Mouse (Mus musculus) c-Kit-negative CD71-positive TER-119-positive erythroid progenitor cells, embryonic 14.5 days (primary cell): Measurements from ENCODE around the gene Ifnlr1.
"Not testable (repeated sequence)": the region's sequence is repeated elsewhere in the genome, so short reads cannot be mapped to it uniquely, and the experiment has no call there.

Experiments
- DNase-seq: peaks from one replicate; pipeline ENCODE4 v3.0.0-alpha.2; 2013; ENCODE audit warnings: low read depth, low spot score

Gene Ifnlr1

DNA sequence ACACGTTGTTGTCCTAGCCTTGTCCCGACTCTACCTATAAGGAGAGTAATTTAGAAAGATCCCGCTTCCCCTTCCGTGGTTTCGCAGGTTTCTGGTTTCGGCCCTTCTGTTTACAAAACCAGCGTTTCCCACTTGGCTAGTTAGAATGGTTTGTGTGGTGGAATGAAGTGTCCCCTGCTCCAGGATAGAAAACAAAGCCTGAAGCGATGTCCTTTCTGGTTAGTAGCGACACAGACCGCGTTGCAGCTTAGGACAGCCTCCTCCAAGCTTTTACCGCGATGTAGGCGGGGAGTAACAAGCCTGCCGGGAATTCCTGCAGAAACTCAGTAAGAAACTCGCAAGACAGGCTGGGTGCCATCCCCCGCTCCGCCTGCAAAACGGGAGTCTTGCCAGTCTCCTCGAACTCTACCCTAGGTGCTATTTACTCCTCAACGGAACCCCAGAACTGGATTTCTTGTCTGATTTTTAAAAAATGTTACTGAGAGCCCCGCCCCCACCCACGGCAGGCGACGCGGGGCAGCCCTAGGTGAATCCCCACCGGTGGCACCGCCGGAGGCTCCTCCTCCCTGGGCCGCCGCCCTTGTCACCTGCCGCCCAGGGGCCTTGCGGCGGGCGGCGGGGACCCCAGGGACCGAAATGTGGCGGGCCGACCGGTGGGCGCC is at the start of gene Ifnlr1:
Gene Ifnlr1 (plus strand): TSS at position 382 of the 662 bp plus-strand sequence.
- DNase-seq: no peak

DNA sequence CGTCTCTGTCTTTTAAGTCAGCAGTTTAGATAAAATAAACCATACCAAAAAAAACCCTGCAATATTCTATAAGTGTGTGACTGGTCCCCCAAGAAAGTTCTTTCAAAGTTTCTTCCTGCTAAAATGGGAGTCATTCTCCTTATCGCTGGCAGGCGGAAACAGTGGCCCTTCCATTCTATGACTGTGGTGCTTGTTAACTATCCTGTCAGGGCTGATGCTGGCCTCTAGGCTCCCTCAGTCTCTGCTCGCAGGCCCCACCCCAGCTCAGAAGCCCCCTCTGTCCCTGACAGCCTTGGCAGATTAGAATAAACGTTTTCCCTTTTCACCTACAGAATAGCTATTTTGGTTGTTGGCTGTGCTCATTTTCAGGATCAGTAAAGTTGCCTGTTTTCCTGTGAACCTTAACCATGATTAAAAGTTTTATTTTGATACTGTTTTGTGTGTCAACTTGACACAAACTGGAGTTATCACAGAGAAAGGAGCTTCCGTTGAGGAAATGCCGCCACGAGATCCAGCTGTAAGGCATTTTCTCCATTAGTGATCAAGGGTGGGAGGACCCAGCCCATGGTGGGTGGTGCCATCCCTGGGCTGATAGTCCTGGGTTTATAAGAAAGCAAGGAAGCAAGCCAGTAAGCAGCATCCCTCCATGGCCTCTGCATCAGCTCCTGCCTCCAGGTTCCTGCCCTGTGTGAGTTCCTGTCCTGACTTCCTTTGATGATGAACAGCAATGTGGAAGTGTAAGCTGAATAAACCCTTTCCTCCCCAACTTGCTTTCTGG is 44.6 kb upstream of the Ifnlr1 start:
- DNase-seq: not testable (repeated sequence)

DNA sequence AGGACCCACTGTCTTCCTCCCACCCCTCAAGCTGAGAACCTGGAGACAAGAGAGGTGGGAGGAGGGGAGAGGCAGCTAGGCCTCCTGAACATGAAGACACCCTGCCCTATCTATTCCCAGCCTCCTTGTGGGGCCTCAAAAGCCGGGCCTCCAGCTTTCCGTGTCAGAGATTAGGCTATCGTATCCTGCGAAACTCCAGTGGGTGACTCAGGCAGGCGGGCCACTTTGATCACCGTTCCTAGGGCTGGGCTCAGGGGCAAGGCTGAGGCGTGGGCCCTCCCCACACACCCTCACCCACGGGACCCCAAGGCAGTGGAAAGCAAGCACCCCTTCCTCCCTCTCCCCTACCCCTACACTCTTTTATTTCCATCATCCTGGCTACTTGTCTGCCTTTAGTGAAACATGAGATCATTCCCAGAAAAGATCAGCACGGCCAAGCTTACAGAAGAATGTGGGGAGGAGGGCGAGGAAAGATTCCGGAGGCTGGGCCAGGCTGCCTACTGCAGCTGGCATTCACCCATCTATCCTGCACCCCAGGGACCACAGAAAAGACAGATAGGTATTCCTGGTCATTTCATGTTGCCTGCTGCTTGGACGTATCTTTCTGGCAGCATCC is 41.0 kb upstream of the Ifnlr1 start:
- DNase-seq: no peak

DNA sequence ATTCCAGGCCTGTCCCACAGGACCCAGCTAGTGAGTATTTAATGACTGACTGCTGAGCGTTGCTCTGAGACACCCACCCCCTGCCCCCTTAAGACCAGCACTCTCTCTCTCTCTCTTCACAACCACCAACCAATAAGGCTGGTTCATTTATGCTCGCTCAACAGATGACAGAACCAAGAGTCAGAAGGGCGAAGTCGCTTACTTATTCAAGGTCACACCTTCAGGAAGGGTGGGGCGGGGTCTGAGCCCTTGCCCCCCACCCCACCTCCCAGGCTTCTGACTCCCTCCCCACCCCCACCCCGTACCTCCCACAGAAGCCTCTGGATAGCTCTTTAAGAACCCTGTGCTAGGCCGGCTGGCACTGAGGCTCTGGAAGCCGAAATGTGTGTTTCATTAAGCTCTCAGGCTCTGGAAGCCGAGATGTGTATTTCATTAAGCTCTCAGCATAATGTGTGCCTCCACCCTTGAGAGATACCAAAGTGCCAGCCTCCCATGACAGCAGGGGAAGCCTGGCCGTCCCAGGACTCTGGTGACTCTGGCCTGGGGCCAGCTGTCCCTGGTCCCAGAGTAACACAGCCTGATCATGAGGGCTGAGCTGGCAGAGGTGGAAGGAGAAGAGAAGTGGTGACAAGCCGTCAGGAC is 33.0 kb upstream of the Ifnlr1 start:
- no peak for DNase-seq

DNA sequence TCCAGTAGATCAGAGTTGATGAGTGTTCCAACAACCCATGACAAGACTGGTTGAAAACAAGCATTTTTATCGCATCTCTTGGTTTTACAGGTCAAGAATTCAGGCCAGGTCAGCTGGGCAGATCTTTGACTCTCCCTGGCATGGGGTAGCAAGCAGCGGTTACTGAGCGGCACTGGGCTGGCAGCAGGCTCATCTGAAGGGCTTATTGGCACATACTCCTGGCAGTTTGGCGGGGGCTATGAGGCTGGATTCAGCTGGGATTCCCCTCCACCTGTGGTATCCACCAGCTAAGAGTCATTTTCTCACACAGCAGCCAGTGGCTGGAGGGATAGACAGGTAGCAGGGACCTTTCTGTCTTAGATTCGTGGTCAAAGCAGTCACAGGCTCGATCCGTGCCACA is 32.1 kb upstream of the Ifnlr1 start:
- DNase-seq: no peak

DNA sequence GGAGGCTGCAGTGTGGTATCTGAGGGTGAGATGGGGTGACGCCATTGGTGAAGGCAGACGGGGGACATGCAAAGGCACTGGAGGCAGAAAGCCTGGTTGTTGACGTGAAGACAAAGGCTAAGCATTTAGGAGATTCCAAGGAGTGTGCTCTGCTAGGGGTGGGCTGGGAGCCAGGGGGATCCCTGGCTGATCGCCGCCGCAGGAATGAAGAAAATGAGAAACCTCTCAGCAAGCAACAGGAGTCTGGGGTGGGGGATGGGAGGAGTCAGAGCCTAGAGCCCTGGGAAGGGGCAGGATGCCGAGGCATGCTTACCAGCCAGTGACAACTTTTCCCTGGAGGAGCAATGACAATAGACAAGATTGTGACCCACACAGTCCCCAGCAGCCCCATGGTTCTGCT is 30.6 kb upstream of the Ifnlr1 start:
- DNase-seq: no peak

DNA sequence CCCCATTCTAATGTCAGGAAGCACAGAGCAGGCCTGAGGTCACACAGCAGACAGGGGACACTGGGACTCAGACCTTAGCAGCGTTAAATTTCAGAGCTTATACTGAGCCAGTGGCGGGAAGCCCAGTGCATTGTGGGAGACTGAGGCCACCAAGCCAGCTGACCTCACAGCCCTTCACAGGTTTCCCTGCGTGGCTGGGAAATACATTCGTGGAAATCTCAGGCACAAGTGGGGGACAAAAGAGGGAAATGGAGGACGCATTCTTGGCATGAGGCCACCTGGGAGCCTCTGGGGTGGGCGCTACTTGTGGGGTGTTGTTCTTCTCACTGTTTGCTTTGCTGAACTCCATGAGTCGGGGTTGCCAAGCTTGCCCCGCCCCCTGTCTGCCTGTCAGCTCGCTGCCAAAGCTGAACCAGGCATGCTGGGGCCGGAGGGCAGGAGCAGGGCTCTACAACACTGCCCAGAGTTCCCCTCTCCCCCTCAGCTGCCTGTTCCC is 29.9 kb upstream of the Ifnlr1 start:
- DNase-seq: no peak

DNA sequence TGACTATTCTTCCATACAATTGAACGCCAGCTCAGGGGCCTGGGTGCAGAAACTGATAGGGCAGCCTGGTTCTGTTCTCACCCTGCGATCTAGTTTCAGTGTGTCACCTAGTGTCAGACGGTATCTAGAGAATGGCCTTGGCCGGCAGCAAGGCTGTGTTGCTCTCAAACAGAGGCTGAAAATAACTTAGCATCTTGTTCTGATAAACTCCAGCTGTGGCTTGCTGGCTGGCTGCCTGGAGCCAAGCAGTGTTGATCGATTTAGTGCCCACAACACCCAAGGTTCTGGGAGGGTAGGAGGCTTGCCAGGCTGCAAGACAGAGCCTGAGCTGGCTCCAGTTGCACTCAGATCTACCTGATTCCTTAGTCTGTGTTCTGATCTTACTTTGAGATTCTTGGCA is 27.6 kb upstream of the Ifnlr1 start:
- DNase-seq: no peak

DNA sequence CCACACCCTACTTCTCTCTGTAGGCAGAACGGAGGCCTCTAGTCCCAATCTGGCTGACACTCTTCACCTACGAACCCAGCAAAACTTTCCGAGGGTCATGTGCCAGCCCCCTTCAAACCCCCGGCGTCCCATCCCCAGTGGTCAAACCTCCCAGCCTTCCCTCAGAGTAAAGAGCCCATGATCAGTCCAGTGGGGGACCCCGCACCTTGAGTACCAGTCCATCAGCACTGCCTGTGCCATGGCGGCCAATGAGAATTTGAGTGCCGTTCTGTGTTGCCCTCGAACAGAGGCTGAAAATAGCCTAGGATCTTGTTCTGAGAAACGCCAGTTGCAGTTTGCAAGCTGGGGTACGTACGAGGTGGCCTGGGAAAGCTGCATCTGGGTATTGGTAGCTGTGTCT is 27.2 kb upstream of the Ifnlr1 start:
- no peak for DNase-seq

DNA sequence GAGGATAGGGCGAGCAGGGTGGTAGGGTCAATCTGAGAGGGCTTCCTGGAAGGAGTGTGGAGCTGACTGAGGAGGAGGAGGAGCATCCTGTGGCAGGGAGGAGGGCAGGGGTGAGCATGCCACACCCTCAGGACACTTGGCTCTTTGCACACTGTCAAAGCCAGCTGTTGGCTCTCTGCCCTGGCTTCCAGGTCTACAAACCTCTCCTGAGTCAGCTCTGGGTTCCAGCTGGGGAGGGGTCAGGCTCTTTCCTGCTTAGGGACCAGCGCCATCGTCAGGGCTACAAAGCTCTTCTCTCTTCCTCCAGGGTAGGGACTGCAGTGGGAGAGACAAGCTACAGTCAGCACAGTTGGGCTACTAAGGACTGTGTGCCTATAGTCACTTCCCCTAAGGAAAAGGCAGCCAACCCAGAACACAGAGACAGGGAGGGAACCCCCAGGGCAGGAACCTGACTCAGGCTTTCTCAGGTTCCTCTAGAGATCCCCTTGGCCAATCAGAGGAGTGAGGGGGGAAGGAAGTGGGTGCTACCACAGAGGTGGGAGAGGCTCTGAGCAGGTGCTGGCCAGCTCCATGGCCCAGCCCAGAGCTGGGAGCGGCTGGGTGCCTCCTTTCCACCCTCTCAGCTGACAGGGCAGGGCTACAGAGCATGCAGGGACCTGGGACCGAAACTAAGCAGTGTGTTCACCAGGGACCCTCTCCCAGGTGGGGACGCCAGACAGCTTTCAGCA is 24.8 kb upstream of the Ifnlr1 start:
- DNase-seq: no peak

DNA sequence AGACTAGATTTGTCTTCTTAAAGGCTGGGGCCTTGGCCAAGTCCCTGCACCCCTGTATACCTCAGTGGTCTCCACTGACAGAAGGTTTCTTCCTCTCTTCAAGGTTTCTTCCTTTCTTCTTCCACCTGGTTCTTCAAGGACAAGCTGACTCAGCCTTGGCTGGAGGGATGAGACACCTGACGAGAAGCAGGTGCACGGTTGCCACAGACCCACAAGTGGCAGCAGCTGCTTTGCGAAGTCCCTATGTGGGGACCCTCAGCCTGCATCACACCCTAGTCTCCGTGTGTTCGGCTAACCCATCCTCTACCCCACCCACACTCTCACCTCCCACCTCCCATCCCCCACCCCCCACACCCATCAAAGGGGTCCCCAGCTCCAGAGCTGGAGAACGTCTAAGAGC is 24.1 kb upstream of the Ifnlr1 start:
- no peak for DNase-seq

DNA sequence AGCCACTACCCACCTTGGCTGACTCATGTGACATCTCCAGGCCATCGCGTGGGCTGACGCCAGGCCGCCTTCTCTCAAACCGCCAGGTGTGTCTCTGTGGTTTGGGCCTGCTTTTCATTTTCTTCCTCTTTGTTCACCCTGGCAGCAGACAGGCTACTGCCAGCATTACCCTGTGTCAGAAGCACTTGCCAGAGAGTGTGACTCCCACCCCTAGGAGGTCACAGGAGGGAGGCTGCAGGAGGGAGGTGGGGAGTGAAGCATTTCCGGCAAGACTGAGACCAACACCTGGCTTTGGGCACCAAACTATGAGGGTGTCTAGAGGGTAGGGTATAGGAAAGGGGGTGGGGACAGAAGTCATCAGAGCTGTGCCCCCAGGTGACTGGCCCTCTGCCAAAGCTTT is 21.4 kb upstream of the Ifnlr1 start:
- DNase-seq: no peak

DNA sequence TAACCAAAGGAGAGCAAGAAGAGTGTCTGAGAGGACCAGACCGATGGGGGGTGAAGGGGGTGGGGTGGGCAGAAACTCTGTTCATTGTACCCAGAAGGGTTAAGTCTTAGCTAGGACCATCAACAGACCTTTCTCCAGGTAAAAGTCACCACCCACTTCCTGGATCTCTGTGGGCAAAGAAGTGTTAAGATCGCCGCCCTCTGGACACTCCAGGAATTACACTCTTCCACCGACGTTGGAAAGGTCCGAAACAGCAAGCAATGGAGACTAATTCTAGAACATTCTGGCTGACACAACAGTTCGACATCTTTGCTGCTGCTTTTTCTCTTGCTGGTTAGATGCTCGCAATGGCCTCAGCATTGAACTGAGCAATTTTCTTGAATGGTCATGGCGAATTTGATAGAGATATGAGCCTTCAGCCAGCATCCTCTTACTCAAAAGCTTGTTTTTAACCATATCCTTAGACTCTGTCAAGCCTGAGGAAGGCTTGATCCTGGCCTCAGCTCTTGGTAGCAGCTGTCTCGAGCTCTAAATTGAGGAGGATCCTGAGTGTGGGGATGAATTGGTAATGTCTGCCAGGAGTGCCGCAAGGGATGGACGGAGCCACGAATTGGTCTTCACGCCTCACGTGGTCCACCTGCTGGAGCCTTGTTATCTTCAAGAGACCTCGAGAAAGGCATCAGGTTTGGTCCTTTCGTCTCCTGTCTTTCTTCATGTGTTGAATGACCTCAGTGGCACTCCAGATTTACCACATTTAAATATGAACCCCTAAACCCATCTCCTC is 19.7 kb upstream of the Ifnlr1 start:
- DNase-seq: peak; percentile 57

DNA sequence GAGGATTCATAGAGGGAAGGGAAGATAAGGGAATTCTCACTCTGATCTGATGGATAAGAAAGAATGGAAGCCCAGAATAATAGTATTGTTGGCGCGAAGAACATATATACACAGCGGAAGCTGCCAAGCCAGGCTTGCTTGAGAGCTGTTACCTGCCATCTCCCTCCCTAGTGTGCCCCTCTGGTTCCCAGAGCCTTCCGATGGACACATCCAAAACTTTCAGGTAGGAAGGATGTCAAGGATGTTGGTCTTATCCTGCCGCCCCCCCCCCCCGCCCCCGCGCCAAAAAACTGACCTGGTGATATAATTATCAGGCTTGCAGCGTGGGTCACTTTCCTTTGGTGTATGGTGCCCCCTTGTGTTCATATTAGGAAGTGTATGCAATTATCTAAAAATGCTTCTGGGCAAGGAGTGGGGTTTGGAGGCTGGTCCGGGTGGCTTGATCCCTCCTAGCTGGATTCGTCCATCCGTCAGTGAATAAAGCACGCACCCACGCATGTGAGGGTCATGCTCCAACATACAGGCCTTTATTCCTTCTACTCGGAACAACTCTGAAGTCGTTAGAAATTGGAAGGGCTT is 18.7 kb upstream of the Ifnlr1 start:
- DNase-seq: peak; percentile 50

DNA sequence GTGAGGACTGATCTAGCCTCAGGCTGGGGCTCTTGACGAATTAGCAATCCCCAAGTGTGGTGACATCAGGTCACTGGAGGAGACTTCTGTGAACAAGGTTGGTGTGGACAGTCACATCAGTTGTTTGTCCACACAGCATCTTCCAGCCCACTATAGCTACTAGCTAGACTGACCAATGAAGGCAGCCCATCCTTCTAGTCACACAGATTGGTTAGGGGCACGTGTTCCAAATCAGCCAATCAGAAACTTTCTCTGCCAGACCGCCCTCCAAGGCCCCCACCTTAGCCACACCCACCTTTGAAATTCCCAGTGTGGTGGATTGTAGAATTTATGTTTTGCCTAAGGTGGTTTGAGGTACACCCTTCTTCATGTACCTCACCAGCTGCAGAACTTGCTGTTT is 12.6 kb upstream of the Ifnlr1 start:
- no peak for DNase-seq

DNA sequence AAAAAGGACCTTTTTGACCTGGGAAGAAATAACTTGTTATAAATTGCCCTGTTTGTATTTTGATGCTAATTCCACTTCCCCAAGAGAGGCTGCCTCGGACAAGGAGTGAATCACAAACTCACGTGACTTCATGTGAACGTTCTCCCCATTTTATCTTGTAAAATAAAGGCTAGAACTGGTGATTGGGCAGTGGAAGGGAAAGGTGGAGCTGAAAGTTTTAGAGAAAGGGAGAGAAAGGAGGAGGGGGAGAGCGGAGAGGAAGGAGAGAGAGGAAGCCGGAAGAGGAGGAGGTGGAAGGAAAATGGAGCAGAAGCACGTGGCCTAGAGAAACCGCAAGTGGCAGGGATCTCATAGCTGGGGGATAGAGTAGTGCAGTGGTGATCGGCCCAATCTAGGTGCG is 11.1 kb upstream of the Ifnlr1 start:
- no peak for DNase-seq

DNA sequence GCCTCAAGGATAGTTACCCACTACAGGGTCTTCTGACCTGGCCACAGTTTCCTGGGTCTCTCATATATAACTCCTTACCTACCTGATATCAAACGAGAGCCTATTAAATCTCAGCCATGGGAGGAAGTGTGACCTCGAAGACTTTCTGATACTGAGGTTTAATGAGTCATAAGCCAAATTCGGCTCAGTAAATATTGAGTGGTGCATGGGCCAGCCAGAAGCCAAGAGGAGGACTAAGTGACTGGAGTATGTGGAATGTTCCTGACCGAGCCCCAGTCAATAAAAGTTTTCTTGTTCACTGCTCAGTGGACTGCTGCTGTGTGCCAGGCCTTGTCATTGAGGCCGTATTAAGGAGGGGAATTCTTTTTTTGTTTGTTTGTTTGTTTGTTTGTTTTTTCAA is 9.6 kb upstream of the Ifnlr1 start:
- no peak for DNase-seq

DNA sequence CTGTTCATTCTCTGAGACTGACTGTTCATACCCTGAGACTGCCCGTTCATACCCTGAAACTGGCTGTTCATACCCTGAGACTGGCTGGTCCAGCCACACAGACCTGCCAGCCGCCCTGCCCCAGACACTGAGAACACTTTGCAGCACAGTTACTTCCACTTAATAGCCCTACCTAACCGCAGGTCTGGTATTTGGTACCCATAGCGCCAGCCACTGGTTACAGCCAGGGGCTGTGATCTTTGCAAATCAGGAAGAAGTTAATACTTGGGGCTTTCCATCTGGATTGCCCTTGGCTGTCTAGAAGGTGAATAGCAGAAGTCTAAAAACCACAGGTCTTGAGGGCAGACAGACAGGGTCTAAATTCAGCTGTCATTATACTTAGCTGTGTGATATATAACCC is 6.8 kb upstream of the Ifnlr1 start:
- no peak for DNase-seq

DNA sequence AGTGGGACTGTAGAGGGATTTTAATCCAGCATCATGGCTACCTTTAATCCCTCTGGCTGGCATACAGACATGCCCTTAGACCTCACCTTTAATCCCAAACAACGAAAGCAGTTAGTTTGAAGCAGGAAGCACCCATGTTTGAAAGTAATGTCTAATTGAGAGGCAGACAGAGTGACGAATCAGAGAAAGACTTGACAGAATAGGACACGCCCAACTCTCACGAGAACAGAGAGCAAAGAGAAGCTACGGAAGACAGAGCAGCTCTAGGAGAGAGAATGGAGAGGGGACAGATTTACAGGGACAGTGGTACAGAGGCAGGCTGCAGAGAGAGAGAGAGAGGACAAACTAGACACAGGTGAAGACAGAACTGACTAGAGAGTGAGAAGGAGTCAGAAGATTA is 4.3 kb upstream of the Ifnlr1 start:
- no peak for DNase-seq

DNA sequence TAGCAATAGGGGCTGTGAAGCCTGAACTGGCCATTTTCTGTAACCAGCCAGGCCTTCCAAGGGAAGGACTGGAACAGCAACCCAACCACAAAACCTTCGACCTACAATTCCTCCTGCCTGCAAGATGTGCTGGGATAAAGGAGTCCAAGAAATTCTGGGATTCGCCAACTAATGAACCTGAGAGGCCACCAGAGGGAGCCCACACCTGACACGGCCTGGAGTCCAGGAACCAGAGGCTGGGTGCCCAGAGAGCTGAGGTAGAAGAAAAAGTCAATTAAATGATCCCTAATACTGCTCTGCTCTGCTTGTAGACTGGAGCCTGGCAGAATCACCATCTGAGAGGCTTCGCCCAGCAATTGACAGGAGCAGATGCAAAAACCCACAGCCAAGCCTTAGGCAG is 2.5 kb upstream of the Ifnlr1 start:
- no peak for DNase-seq

DNA sequence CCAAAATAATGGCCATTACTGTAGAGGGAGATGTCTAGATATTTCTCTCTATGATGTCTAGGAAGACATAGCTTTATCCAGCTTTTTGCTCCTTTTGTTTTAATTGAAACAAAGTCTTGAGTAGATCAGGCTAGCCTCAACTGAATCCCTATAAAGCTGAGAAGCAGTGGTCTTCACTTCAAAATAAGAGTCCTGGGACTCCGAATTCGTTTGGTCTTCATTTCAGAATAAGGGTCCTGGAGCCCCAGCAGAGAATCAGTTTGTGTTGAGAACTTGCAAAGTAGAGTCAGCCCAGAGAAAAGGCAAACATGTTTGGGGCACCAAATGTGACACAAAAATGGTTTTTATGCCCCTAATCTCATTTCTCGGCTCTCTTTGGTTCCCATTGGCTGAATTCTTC is 1.4 kb upstream of the Ifnlr1 start:
- DNase-seq: no peak
